Mouse (Mus musculus) cortical plate, adult 2 months (tissue): ENCODE measurements at regions not wholly inside any gene's neighbourhood (a gene's known extent, or its start where the extent isn't known, plus 50 kb on each side); places are given as distances from the start of the nearest gene placed in this dataset.

ENCODE experiments used
- CTCF ChIP-seq: fragments of 200-500 bp; IDR thresholded peaks from 2 replicates; pipeline ENCODE4 v1.5.1; 2011; ENCODE audit warnings: mild to moderate bottlenecking, control low read depth, low read length; ENCODE audit not compliant: insufficient read depth; ENCODE audit errors: extremely low read depth
- POLR2A ChIP-seq: fragments of 200-500 bp; IDR thresholded peaks from 2 replicates; pipeline ENCODE4 v1.6.1; 2011; ENCODE audit warnings: mild to moderate bottlenecking, low read length, control low read depth; ENCODE audit not compliant: insufficient read depth; ENCODE audit errors: extremely low read depth

DNA sequence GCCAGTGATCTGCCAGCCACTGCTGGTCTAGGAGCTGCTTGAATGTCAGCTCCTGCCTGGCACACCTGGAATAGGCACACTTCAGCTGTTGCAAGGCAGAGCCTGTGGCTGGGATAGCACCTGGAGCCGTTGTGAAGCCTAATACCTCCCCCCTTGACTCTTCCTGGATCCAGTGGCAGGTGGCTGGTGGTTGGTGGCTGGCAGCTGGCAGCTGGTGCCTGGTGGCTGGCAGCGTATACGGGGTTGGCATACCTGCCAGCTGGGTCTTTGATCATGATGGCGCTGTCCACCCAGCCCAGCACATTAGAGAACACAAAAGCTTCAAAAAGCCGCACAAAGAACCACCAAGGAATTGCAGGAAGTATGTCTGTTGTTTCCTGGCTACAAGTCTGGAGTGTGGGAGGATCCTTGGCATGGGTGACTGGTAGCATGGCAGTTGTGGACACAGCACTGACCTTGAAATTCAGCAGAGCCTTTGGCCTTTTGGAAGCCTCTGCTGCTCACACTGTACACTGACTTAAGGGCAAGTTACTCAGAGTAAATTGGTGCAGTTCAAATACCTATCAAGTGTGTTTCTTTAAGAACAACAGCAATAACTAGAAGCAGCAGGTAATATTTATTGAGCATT is 1289.6 kb upstream of the A1bg start:
- TF ChIP-seq CTCF, result no peak
- no peak for TF ChIP-seq POLR2A
